Mouse (Mus musculus) embryonic fibroblast, embryonic 13.5 days (primary cell): ENCODE measurements around the gene Kirrel. TPM values are rescaled to one million over a fixed set of nuclear protein-coding genes. Genes with fewer than 3 reads are reported as not detected.
A peak's percentile ranks its signal among the peaks of the same experiment; 100 is the strongest.

ENCODE experiments used
- H3K27ac ChIP-seq: 2 replicates; pipeline ENCODE4 v1.5.1; 2012; ENCODE audit warnings: low read length, control low read depth, inconsistent platforms; ENCODE audit not compliant: insufficient read depth
- H3K4me1 ChIP-seq: 2 replicates; pipeline ENCODE4 v1.6.1; 2011; ENCODE audit warnings: low read length; ENCODE audit not compliant: control insufficient read depth, insufficient read depth
- H3K4me3 ChIP-seq: 2 replicates; pipeline ENCODE4 v1.5.1; 2011; ENCODE audit warnings: mild to moderate bottlenecking, control low read depth, low read length; ENCODE audit not compliant: insufficient read depth
- CTCF ChIP-seq: IDR thresholded peaks from 2 replicates; pipeline ENCODE4 v1.5.1; 2011; ENCODE audit warnings: mild to moderate bottlenecking, control low read depth, low read length, moderate library complexity, borderline replicate concordance; ENCODE audit not compliant: insufficient read depth
- POLR2A ChIP-seq: IDR thresholded peaks from 2 replicates; pipeline ENCODE4 v1.6.1; 2011; ENCODE audit warnings: low read depth, mild to moderate bottlenecking, control low read depth, low read length, moderate library complexity
- polyA plus RNA-seq: library from polyadenylated mRNA; stranded (reverse); fragments of >200 nt; gene quantifications from 2 replicates; pipeline ENCODE4 v1.2.4, GENCODE M21; 2011; ENCODE audit warnings: low read depth; ENCODE audit not compliant: missing spikeins, insufficient read length

Kirrel gene
- polyA plus RNA-seq, 1 experiment: 101 TPM

DNA sequence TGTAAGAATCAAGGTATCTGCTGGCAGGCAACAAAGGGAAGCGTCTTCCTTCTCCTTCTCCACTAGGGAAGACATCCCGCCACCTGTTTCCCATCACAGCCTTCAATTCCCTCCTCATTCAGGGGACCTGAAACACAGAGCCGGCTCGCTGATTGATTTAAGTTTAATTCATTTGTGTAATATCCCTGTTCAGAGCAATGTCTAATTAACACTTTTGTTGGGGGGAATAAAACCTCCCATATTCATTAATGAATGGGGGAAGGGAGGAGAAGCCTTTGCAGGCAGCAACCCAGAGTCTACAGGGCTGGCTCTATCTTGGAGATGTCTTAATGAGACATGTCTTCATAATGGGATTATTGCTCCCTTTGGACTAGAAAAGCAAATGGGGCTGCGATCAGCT lies 34.3 kb downstream of the Kirrel start:
- TF ChIP-seq POLR2A: no peak
- TF ChIP-seq CTCF: no peak
- H3K27ac ChIP-seq: no peak overlapping the region
- H3K4me1 ChIP-seq: peaks cover 13% of the 10 kb centered on the region
- H3K4me3 ChIP-seq: no peak overlapping the region

DNA sequence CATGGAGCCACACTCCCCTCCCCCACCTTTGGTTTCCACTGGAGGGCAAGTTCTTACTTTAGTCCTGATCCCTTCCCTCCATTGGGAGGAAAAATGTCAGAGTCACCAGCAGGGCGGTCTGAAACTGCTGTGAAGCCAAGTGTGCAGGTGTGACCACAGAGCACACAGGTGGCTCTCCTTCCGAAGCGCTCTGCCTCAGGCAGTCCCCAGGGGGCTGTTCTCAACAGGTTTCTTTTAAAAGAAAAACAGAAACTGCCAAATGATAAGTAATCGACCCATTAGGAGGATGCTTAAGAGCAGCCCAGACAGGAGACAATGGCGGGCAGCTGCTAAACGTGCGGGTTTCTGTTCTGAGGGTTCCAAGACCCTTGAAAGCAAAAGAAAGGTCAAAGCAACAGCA lies 37.8 kb downstream of the Kirrel start:
- H3K4me1 ChIP-seq: peaks cover 8% of the 10 kb centered on the region
- H3K27ac ChIP-seq: no peak overlapping the region
- H3K4me3 ChIP-seq: no peak overlapping the region
- no peak for TF ChIP-seq POLR2A
- TF ChIP-seq CTCF: no peak

GRCm38 (mm10) chr3:87134951-87135350 lies 39.6 kb downstream of the Kirrel start:
- no peak for TF ChIP-seq POLR2A
- TF ChIP-seq CTCF: no peak
- no peak overlapping the region for H3K27ac ChIP-seq
- H3K4me1 ChIP-seq: peaks cover 8% of the 10 kb centered on the region
- H3K4me3 ChIP-seq: no peak overlapping the region

GRCm38 (mm10) chr3:87131694-87132347 lies 42.7 kb downstream of the Kirrel start:
- TF ChIP-seq CTCF (no peak), POLR2A (no peak)
- H3K4me1 ChIP-seq: peaks cover 2% of the 10 kb centered on the region
- no peak overlapping the region for H3K4me3 ChIP-seq
- H3K27ac ChIP-seq: no peak overlapping the region

GRCm38 (mm10) chr3:87130933-87131332 lies 43.6 kb downstream of the Kirrel start:
- no peak overlapping the region for H3K27ac ChIP-seq
- H3K4me1 ChIP-seq: peaks cover 2% of the 10 kb centered on the region
- no peak for TF ChIP-seq CTCF
- no peak for TF ChIP-seq POLR2A
- H3K4me3 ChIP-seq: no peak overlapping the region

- TF ChIP-seq CTCF (no peak), POLR2A (no peak)
- H3K27ac ChIP-seq: no peak overlapping the region
- no peak overlapping the region for H3K4me3 ChIP-seq
- peaks cover 3% of the 10 kb centered on the region; the same call in 1 of the 2 replicates for H3K4me1 ChIP-seq
These were observed 50.8 kb downstream of the Kirrel start for GRCm38 (mm10) chr3:87123795-87124194.

DNA sequence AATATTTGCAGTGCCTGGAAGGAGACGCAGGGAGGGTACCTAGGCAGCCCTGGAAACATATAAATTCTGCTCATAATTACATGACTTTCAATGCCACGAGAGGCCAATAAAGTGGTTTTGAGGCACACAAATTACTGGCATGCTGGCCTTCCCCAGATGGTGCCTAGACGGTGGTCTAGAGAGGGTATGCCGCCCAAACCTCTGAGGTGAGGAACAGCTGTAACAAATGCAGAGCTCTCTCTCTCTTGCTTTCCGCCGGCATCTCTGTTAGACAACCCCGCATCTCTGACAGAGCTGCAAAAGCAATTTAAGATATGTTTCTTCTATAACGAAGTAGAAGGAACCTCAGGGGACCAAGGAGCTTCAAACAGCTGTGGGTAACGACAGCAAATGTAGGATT lies 56.3 kb downstream of the Kirrel start:
- TF ChIP-seq CTCF (no peak), POLR2A (no peak)
- Histone ChIP-seq H3K27ac (no peak overlapping the region), H3K4me3 (no peak overlapping the region), H3K4me1 (peaks cover 20% of the 10 kb centered on the region)

DNA sequence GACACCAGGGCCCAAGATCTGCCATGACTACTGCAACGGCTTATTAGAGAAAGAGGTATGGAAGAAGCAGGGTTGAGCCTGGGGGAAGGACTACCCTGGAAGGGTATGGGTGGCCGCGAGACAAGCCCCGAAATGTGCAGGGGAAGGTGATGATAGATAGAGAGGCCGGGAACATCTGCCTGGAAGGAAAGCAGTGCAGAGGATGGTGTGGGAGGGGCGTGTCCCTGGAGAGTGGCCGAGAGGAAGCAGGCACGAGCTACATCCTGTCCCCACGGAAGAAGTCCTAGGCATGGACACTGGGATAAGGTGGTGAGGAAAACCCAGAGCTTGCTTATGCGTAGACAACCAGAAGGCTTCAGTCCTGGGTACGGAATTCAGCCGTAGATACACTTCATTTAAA lies 56.9 kb downstream of the Kirrel start:
- Histone ChIP-seq H3K4me1 (peaks cover 22% of the 10 kb centered on the region), H3K27ac (peak overlapping the region; percentile 96; the same call in 1 of the 2 replicates)

DNA sequence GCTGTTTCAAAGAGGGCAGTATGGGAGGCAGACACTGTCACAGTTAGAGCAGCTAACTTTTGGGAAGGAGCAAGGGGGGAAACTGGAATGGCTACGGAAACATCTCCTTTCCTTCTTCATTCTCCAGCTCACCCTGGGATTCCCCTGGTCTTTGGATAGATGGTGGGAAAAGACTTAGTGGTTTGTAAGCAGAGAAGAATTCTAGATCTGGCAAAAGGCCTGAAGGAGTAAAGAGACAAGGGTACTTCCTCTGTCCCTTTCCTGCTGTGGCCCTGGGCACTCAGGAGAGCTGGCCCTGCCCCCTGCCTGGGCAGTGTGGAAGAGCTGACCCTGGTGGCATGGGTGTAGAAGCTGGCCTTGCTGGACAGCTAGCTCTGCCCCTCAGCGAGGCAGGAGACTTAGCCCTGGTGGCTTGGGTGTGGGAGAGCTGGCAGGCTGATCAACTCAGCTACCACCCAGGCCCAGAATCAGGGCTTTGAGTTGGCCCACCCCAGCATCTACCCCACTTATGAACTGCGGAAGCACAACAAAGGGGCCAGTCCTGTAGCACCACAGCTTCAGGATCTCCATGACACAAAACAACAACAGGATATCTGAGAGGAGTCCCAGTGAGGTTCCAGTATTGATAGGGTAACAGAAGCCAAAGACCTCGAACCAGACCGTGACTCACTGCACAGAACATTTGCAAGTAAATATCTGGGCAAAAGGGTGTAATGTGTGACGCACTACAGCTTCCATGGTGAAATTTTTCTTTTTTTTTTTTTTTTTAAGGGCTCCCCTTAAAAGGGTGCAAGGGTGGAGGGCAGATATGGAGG lies 58.6 kb downstream of the Kirrel start:
- H3K27ac ChIP-seq: peak overlapping the region; percentile 96
- H3K4me3 ChIP-seq: no peak overlapping the region
- H3K4me1 ChIP-seq: peaks cover 22% of the 10 kb centered on the region
- TF ChIP-seq CTCF: no peak

More for the DNA sequence above, 56.9 kb downstream of the Kirrel start:
- no peak overlapping the region for H3K4me3 ChIP-seq
- TF ChIP-seq CTCF: no peak
- no peak for TF ChIP-seq POLR2A

GRCm38 (mm10) chr3:87115271-87115670 lies 59.3 kb downstream of the Kirrel start:
- H3K27ac ChIP-seq: peak overlapping the region; percentile 96
- peaks cover 22% of the 10 kb centered on the region for H3K4me1 ChIP-seq
- no peak for TF ChIP-seq POLR2A
- TF ChIP-seq CTCF: no peak
- no peak overlapping the region for H3K4me3 ChIP-seq
